Mouse (Mus musculus): ENCODE measurements around the gene Ttc39b.

DNA sequence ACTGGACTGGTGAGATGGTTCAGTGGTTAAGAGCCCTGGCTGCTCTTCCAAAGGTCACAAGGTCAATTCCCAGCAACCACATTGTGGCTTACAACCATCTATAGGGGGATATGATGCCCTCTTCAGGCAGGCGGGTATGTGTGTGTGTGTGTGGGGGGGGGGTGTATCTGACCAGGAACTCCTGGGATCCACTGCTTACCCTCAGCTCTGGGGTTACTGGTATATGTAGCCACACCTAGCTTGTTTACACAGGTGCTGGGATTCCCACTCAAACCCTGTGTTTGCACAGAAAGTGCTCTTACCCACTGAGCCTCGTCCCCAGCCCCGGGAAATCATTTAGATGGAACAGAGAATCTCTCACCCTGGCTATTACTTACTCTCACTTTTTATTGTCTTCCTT lies 13.7 kb upstream of the Ttc39b start:
- no peak for TF ChIP-seq CTCF (IDR thresholded peaks at IDR 0.05; ENCODE audit: low read depth, low read length)
- no peak for TF ChIP-seq TAL1 (conservative IDR thresholded peaks at IDR 0.05; ENCODE audit: low read depth, low read length)
- TF ChIP-seq GATA1 (IDR thresholded peaks at IDR 0.05; ENCODE audit: borderline replicate concordance, low read length): no peak
- no peak for TF ChIP-seq GATA2 (IDR thresholded peaks at IDR 0.05; ENCODE audit: borderline replicate concordance, low read depth, low read length)
- TF ChIP-seq POLR2AphosphoS5 (IDR thresholded peaks at IDR 0.05; ENCODE audit: insufficient replicate concordance, low read depth, low read length): no peak

Data from G1E (cell line).